Comparison of ENCODE assay signal across 16 mouse cellular contexts in the genomic region with DNA sequence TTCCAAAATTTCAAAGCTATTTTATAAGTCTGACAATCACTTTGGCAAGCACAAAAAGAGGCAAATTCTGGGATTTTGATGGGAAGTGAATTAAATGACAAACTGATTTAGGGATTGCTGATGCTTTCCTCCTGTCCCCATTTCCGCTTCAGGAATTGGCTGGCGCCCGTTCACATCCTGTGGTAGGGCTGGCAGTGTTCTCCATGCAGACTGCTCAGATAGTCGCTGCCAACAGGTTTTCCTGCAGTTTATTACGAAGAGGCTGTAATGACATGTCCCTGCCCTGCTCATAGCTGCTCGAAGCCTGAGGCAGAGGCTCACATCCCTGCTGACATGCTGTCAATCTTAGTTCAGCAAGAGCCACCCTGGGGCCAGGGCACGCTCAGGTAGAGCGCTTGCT.
DNase-seq lines count a peak whose midpoint lies in the region; ATAC-seq and TF ChIP-seq lines count a peak whose summit lies in the region.
"Had no signal": no experiment of that assay in that cellular context is flagged by ENCODE, and none has a peak within 500 bp of the region (broad histone marks: within the 10 kb centered on the region; RNA-seq: fewer than 3 reads in every experiment).

No protein-coding gene starts in this region.

- no peaks in the 10 kb centered on the region for H3K27me3 ChIP-seq in forebrain, postnatal 0 days (ENCODE audit: insufficient read depth, low read length)
- no peaks in the 10 kb centered on the region for H3K27me3 ChIP-seq in forebrain, embryonic 10.5 days (ENCODE audit: poor library complexity, severe bottlenecking)
- no peaks in the 10 kb centered on the region for H3K27me3 ChIP-seq in midbrain, embryonic 14.5 days (ENCODE audit: control insufficient read depth, insufficient read depth, low read length)
- H3K27me3 ChIP-seq in midbrain, embryonic 15.5 days (replicated peaks): no peaks in the 10 kb centered on the region
- H3K27me3 ChIP-seq: limb, embryonic 12.5 days; stomach, embryonic 15.5 days had no signal

- H3K9ac ChIP-seq in forebrain, postnatal 0 days: no peak overlapping the region
- no peak overlapping the region for H3K9ac ChIP-seq in midbrain, embryonic 14.5 days (replicated peaks; ENCODE audit: low read length)
- H3K9ac ChIP-seq in midbrain, embryonic 15.5 days: no peak overlapping the region
- H3K9ac ChIP-seq: limb, embryonic 12.5 days; neural tube, embryonic 13.5 days; stomach, embryonic 15.5 days had no signal

- H3K4me2 ChIP-seq in forebrain, postnatal 0 days (ENCODE audit: low read depth): no peak overlapping the region
- H3K4me2 ChIP-seq in midbrain, embryonic 14.5 days (ENCODE audit: low read length): no peak overlapping the region
- no peak overlapping the region for H3K4me2 ChIP-seq in midbrain, embryonic 15.5 days
- H3K4me2 ChIP-seq: limb, embryonic 12.5 days; neural tube, embryonic 13.5 days; stomach, embryonic 15.5 days had no signal

- peak; percentile 66 for DNase-seq in forebrain, postnatal 0 days
- no peak for DNase-seq in forebrain, embryonic 10.5 days (ENCODE audit: extremely low spot score, low spot score)
- peak; percentile 36 for DNase-seq in midbrain, embryonic 14.5 days
- DNase-seq in cerebellum, postnatal 10 days: peak; percentile 91
- peak; percentile 26 for DNase-seq in layer of hippocampus, adult 9-11 months
- DNase-seq in retina, embryonic 14.5 days (ENCODE audit: low spot score): no peak
- no peak for DNase-seq in urinary bladder, adult 18-20 months (ENCODE audit: low spot score in 2 of 2)
- DNase-seq: heart, adult 2 months; heart, postnatal 4 days; lung, adult 18-20 months; right cerebral cortex, postnatal 14 days had no signal

- H3K27ac ChIP-seq in forebrain, postnatal 0 days (ENCODE audit: low read depth, low read length): no peak overlapping the region
- H3K27ac ChIP-seq in forebrain, embryonic 10.5 days: no peak overlapping the region
- H3K27ac ChIP-seq in midbrain, embryonic 14.5 days (replicated peaks; ENCODE audit: low read depth, low read length): no peak overlapping the region
- H3K27ac ChIP-seq in midbrain, embryonic 15.5 days: no peak overlapping the region
- H3K27ac ChIP-seq: heart, adult 2 months; limb, embryonic 12.5 days; neural tube, embryonic 13.5 days; stomach, embryonic 15.5 days had no signal

- 58% methylated on average over 8 of the region's 8 CpGs for WGBS in forebrain, postnatal 0 days
- 91% methylated on average over 8 of the region's 8 CpGs for WGBS in forebrain, embryonic 10.5 days
- WGBS in midbrain, embryonic 14.5 days: 81% methylated on average over 8 of the region's 8 CpGs
- WGBS in midbrain, embryonic 15.5 days: 82% methylated on average over 8 of the region's 8 CpGs

- peak; percentile 25; the same call in 1 of the 2 replicates for ATAC-seq in forebrain, postnatal 0 days
- no peak for ATAC-seq in midbrain, embryonic 14.5 days (ENCODE audit: low FRiP score, low TSS enrichment)
- no peak for ATAC-seq in midbrain, embryonic 15.5 days (replicated peaks)
- ATAC-seq: intestine, postnatal 0 days had no signal

- no peaks in the 10 kb centered on the region for H3K36me3 ChIP-seq in forebrain, postnatal 0 days (ENCODE audit: insufficient read depth)
- no peaks in the 10 kb centered on the region for H3K36me3 ChIP-seq in forebrain, embryonic 10.5 days (replicated peaks)
- no peaks in the 10 kb centered on the region for H3K36me3 ChIP-seq in midbrain, embryonic 14.5 days (ENCODE audit: control insufficient read depth, insufficient read depth, low read length)
- no peaks in the 10 kb centered on the region for H3K36me3 ChIP-seq in midbrain, embryonic 15.5 days (replicated peaks)
- H3K36me3 ChIP-seq: limb, embryonic 12.5 days had no signal

- H3K9me3 ChIP-seq in forebrain, postnatal 0 days (ENCODE audit: low read length): no peaks in the 10 kb centered on the region
- peaks cover 5% of the 10 kb centered on the region; the same call in 1 of the 2 replicates for H3K9me3 ChIP-seq in forebrain, embryonic 10.5 days
- H3K9me3 ChIP-seq in midbrain, embryonic 14.5 days (ENCODE audit: control insufficient read depth, low read length): 0 out of 2 replicates have a peak, but pooled peaks cover 3% of the 10 kb centered on the region
- no peaks in the 10 kb centered on the region for H3K9me3 ChIP-seq in midbrain, embryonic 15.5 days
- H3K9me3 ChIP-seq: stomach, embryonic 15.5 days had no signal

- no peak overlapping the region for H3K4me3 ChIP-seq in forebrain, postnatal 0 days (ENCODE audit: low read depth, low read length)
- H3K4me3 ChIP-seq in forebrain, embryonic 10.5 days: no peak overlapping the region
- no peak overlapping the region for H3K4me3 ChIP-seq in midbrain, embryonic 14.5 days (replicated peaks; ENCODE audit: low read depth, low read length)
- no peak overlapping the region for H3K4me3 ChIP-seq in midbrain, embryonic 15.5 days
- H3K4me3 ChIP-seq: heart, adult 2 months; limb, embryonic 12.5 days; neural tube, embryonic 13.5 days; stomach, embryonic 15.5 days had no signal

- H3K4me1 ChIP-seq in forebrain, postnatal 0 days (ENCODE audit: insufficient read depth): no peaks in the 10 kb centered on the region
- no peaks in the 10 kb centered on the region for H3K4me1 ChIP-seq in forebrain, embryonic 10.5 days
- H3K4me1 ChIP-seq in midbrain, embryonic 14.5 days (ENCODE audit: control insufficient read depth, insufficient read depth, low read length): no peaks in the 10 kb centered on the region
- no peaks in the 10 kb centered on the region for H3K4me1 ChIP-seq in midbrain, embryonic 15.5 days
- H3K4me1 ChIP-seq: limb, embryonic 12.5 days; neural tube, embryonic 13.5 days; stomach, embryonic 15.5 days had no signal

- TF ChIP-seq CTCF in forebrain, postnatal 0 days (IDR thresholded peaks at IDR 0.05; ENCODE audit: low read depth): no peak

Comparison
In these comparisons a context has a peak if more than half of its experiments do, and no peak if none do; other contexts are left out.
1. DNase-seq: peak in forebrain, postnatal 0 days (single experiment), midbrain, embryonic 14.5 days (single experiment), cerebellum, postnatal 10 days (2 of 2) and layer of hippocampus, adult 9-11 months (single experiment); none in forebrain, embryonic 10.5 days (single experiment), retina, embryonic 14.5 days (single experiment) and urinary bladder, adult 18-20 months (0 of 2).